Comparison of ENCODE assay signal across 8 mouse cellular contexts in genomic region chr11:102087931-102088898, GRCm38 (mm10). TPM values are rescaled to one million over a fixed set of nuclear protein-coding genes. Genes with fewer than 3 reads are reported as not detected.
DNase-seq lines count a peak whose midpoint lies in the region; ATAC-seq and TF ChIP-seq lines count a peak whose summit lies in the region.

Gene Mpp2 (minus strand): TSS chr11:102088515.

- no peak for DNase-seq in thymus, adult 2 months
- no peak for DNase-seq in thymus, postnatal 10 days (ENCODE audit: low spot score in 2 of 2)
- DNase-seq in gastrocnemius, adult 2 months, result peak; percentile 64
- peak; percentile 87 for DNase-seq in hindbrain, postnatal 0 days (ENCODE audit: low spot score)
- peak; percentile 74 to 77 for DNase-seq in left cerebral cortex, postnatal 14 days (ENCODE audit: low spot score in 2 of 2)
- peak; percentile 64 to 75 for DNase-seq in right cerebral cortex, postnatal 36 days (ENCODE audit: low spot score in 2 of 2)

- peak; percentile 57 for ATAC-seq in hindbrain, postnatal 0 days

- no peaks in the 10 kb centered on the region for H3K9me3 ChIP-seq in hindbrain, postnatal 0 days (ENCODE audit: low read length)
- peaks cover 15% of the 10 kb centered on the region for H3K9me3 ChIP-seq in megakaryocyte, embryonic 14.5 days

- peaks cover 25% of the 10 kb centered on the region for H3K4me1 ChIP-seq in thymus, adult 2 months (replicated peaks; ENCODE audit: control insufficient read depth, insufficient read depth, low read length)
- H3K4me1 ChIP-seq in cortical plate, adult 2 months (ENCODE audit: control insufficient read depth, insufficient read depth, low read length), result peaks cover 2% of the 10 kb centered on the region
- H3K4me1 ChIP-seq in hindbrain, postnatal 0 days (ENCODE audit: insufficient read depth, low read length), result no peaks in the 10 kb centered on the region
- peaks cover 48% of the 10 kb centered on the region for H3K4me1 ChIP-seq in megakaryocyte, embryonic 14.5 days

- no peaks in the 10 kb centered on the region for H3K36me3 ChIP-seq in thymus, adult 2 months (ENCODE audit: control insufficient read depth, insufficient read depth, low read length)
- H3K36me3 ChIP-seq in hindbrain, postnatal 0 days (ENCODE audit: insufficient read depth, low read length), result no peaks in the 10 kb centered on the region
- peaks cover 12% of the 10 kb centered on the region for H3K36me3 ChIP-seq in megakaryocyte, embryonic 14.5 days (replicated peaks; ENCODE audit: low read length)

- H3K4me3 ChIP-seq in thymus, adult 2 months (ENCODE audit: control insufficient read depth, insufficient read depth, low read length), result peak within 1 kb of the TSS; percentile 36
- H3K4me3 ChIP-seq in cortical plate, adult 2 months (ENCODE audit: insufficient read depth, low read length), result peak within 1 kb of the TSS; percentile 88
- peak within 1 kb of the TSS; percentile 86 for H3K4me3 ChIP-seq in gastrocnemius, adult 2 months
- H3K4me3 ChIP-seq in hindbrain, postnatal 0 days (ENCODE audit: low read length), result peak within 1 kb of the TSS; percentile 72
- H3K4me3 ChIP-seq in megakaryocyte, embryonic 14.5 days (replicated peaks), result peak within 1 kb of the TSS; percentile 91

- peak within 1 kb of the TSS; percentile 76 for H3K9ac ChIP-seq in hindbrain, postnatal 0 days (replicated peaks; ENCODE audit: low read length)

- intact Hi-C loops in gastrocnemius, adult 2 months (cut with DNase I), result loop anchor here (2.0 kb wide), 1 partner anchor 27 kb away; no protein-coding TSS in a partner anchor
- intact Hi-C loops in left cerebral cortex, postnatal 14 days (cut with DNase I), result loop anchor here (1.0 to 2.0 kb wide), 2 partner anchors 27 to 101 kb away; partner anchors contain the start of gene Dusp3

- TF ChIP-seq CTCF in thymus, adult 2 months (IDR thresholded peaks at IDR 0.05; ENCODE audit: borderline replicate concordance, control insufficient read depth, extremely low read depth, insufficient read depth, low read length, poor library complexity), result no peak
- TF ChIP-seq CTCF in cortical plate, adult 2 months (IDR thresholded peaks at IDR 0.05; ENCODE audit: extremely low read depth, insufficient read depth, low read length), result no peak
- no peak for TF ChIP-seq CTCF in gastrocnemius, adult 2 months (IDR thresholded peaks at IDR 0.05)
- TF ChIP-seq CTCF in hindbrain, postnatal 0 days (IDR thresholded peaks at IDR 0.05; ENCODE audit: low read depth), result no peak

- H3K4me2 ChIP-seq in hindbrain, postnatal 0 days (ENCODE audit: low read depth, low read length), result peak within 1 kb of the TSS; percentile 90

- no peak for TF ChIP-seq POLR2A in thymus, adult 2 months (IDR thresholded peaks at IDR 0.05; ENCODE audit: control insufficient read depth, extremely low read depth, insufficient read depth, low read length, poor library complexity)
- peak; percentile 77 for TF ChIP-seq POLR2A in cortical plate, adult 2 months (IDR thresholded peaks at IDR 0.05; ENCODE audit: extremely low read depth, insufficient read depth, low read length)

- H3K27me3 ChIP-seq in thymus, adult 2 months (ENCODE audit: control insufficient read depth, insufficient read depth, low read length), result peaks cover 17% of the 10 kb centered on the region
- H3K27me3 ChIP-seq in hindbrain, postnatal 0 days (ENCODE audit: insufficient read depth, low read length), result no peaks in the 10 kb centered on the region
- H3K27me3 ChIP-seq in megakaryocyte, embryonic 14.5 days (replicated peaks), result peaks cover 55% of the 10 kb centered on the region

- WGBS in thymus, adult 2 months, result under 1% methylated on average over 49 of the region's 49 CpGs
- 0% methylated on average over 49 of the region's 49 CpGs for WGBS in hindbrain, postnatal 0 days

- H3K27ac ChIP-seq in thymus, adult 2 months (ENCODE audit: control insufficient read depth, insufficient read depth, low read length), result no peak within 1 kb of the TSS
- peak within 1 kb of the TSS; percentile 97 for H3K27ac ChIP-seq in cortical plate, adult 2 months (ENCODE audit: insufficient read depth, low read length)
- peak within 1 kb of the TSS; percentile 74 for H3K27ac ChIP-seq in gastrocnemius, adult 2 months
- H3K27ac ChIP-seq in hindbrain, postnatal 0 days, result peak within 1 kb of the TSS; percentile 95

RNA-seq across cellular contexts. Expression of gene Mpp2, which starts in this region (rescaled TPM):
- 3.7 and 3.8 TPM in 2 replicates for polyA plus RNA-seq in thymus, adult 2 months (2012; rRNA removed)
- 128 and 133 TPM in 2 replicates for polyA plus RNA-seq in cortical plate, adult 2 months (2012; rRNA removed)
- total RNA-seq in gastrocnemius, adult 2 months (2021), result 1 to 10 TPM; 1.2 TPM
- total RNA-seq in hindbrain, postnatal 0 days (2014; rRNA removed), result 49.0 and 49.9 TPM in 2 replicates
- polyA plus RNA-seq in hindbrain, postnatal 0 days (2015; fragmentation: Nextera tagmentation; extraction: Ambion mirVana), result 25.5 and 26.0 TPM in 2 replicates
- 100 to 1,000 TPM; 152 to 155 TPM for total RNA-seq in left cerebral cortex, postnatal 14 days (2021)
- 7.0 and 10.2 TPM in 2 replicates for polyA plus RNA-seq in megakaryocyte, embryonic 14.5 days (2012; ENCODE audit: insufficient read depth, low replicate concordance)

Comparison
In these comparisons a context has a peak if more than half of its experiments do, and no peak if none do; other contexts are left out.
1. RNA of gene Mpp2 (total RNA-seq): 152 to 155 TPM in left cerebral cortex, postnatal 14 days and 49.0 to 49.9 TPM in hindbrain, postnatal 0 days; 1.2 TPM in gastrocnemius, adult 2 months; every median in the first group is over 10 times any median in the second.
2. DNase-seq: peak in gastrocnemius, adult 2 months (single experiment), hindbrain, postnatal 0 days (single experiment), left cerebral cortex, postnatal 14 days (2 of 2) and right cerebral cortex, postnatal 36 days (2 of 2); none in thymus, adult 2 months (single experiment) and thymus, postnatal 10 days (0 of 2).
3. H3K4me3 ChIP-seq: peak in every context shown above with its lines; median percentile 91 in megakaryocyte, embryonic 14.5 days; 88 in cortical plate, adult 2 months; 86 in gastrocnemius, adult 2 months; 72 in hindbrain, postnatal 0 days; 36 in thymus, adult 2 months.